Mouse (Mus musculus): ENCODE measurements around the gene Ttll5. TPM values are rescaled to one million over a fixed set of nuclear protein-coding genes. Genes with fewer than 3 reads are reported as not detected.

Gene Ttll5
- polyA plus RNA-seq, 1 experiment: 230 TPM

- TF ChIP-seq CTCF (IDR thresholded peaks at IDR 0.05; ENCODE audit: control insufficient read depth, insufficient read depth, insufficient replicate concordance, low read depth, low read length): no peak
- TF ChIP-seq POLR2A (IDR thresholded peaks at IDR 0.05; ENCODE audit: control insufficient read depth, low read depth, low read length): no peak
- Histone ChIP-seq H3K4me3 (ENCODE audit: control insufficient read depth, low read depth, low read length) (no peak overlapping the region), H3K27me3 (ENCODE audit: control insufficient read depth, insufficient read depth, low read length) (no peaks in the 10 kb centered on the region), H3K27ac (ENCODE audit: control insufficient read depth, insufficient read depth, low read depth, low read length) (no peak overlapping the region), H3K36me3 (ENCODE audit: control insufficient read depth, insufficient read depth, low read length) (peaks cover 5% of the 10 kb centered on the region), H3K4me1 (ENCODE audit: control insufficient read depth, insufficient read depth, low read length) (no peaks in the 10 kb centered on the region)
Measured at GRCm38 (mm10) chr12:85954167-85954566, 129.7 kb downstream of the Ttll5 start.

DNA sequence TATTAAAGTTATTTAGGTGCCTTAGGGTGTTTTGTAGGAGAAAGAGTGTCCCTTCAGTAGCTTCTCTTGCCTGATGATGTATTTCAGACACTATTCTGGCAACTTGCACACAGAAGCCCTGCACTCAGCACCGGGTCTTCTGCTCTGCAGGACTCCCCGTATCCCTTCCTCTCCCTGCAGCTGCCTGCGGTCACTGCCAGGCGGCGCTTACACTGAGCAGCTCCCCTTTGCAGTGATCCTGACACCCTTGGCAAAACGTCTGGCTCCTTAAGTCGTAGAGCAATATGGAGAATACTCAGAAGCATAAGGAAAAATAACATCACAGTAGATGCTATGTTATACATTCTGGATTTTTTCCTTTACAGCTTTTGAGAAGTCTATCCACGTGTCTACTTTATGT lies 130.6 kb downstream of the Ttll5 start:
- Histone ChIP-seq H3K27me3 (ENCODE audit: control insufficient read depth, insufficient read depth, low read length) (no peaks in the 10 kb centered on the region), H3K4me3 (ENCODE audit: control insufficient read depth, low read depth, low read length) (no peak overlapping the region), H3K36me3 (ENCODE audit: control insufficient read depth, insufficient read depth, low read length) (peaks cover 5% of the 10 kb centered on the region), H3K4me1 (ENCODE audit: control insufficient read depth, insufficient read depth, low read length) (no peaks in the 10 kb centered on the region), H3K27ac (ENCODE audit: control insufficient read depth, insufficient read depth, low read depth, low read length) (no peak overlapping the region)
- TF ChIP-seq CTCF (IDR thresholded peaks at IDR 0.05; ENCODE audit: control insufficient read depth, insufficient read depth, insufficient replicate concordance, low read depth, low read length) (no peak), POLR2A (IDR thresholded peaks at IDR 0.05; ENCODE audit: control insufficient read depth, low read depth, low read length) (no peak)

DNA sequence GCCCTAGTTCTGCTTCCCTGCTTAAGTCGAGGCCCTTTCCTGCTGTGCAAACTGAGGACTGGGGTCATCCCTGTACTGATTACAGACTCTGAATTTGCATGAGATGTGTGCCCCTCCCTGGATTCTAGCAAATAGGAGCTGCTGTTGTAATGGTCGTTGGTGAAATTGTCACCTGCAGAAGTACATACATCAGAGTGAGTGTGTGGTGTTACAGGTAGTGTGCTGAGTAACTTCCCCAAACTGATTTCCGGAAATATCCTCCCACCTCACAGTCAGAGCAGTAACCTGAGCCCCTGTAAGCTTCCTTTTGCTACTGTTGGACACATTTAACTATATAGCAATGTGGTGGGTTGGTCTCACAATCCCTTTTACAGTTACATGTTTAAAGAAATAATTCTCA lies 131.2 kb downstream of the Ttll5 start:
- Histone ChIP-seq H3K4me3 (ENCODE audit: control insufficient read depth, low read depth, low read length) (no peak overlapping the region), H3K4me1 (ENCODE audit: control insufficient read depth, insufficient read depth, low read length) (no peaks in the 10 kb centered on the region), H3K27me3 (ENCODE audit: control insufficient read depth, insufficient read depth, low read length) (no peaks in the 10 kb centered on the region), H3K36me3 (ENCODE audit: control insufficient read depth, insufficient read depth, low read length) (peaks cover 6% of the 10 kb centered on the region), H3K27ac (ENCODE audit: control insufficient read depth, insufficient read depth, low read depth, low read length) (no peak overlapping the region)
- no peak for TF ChIP-seq CTCF (IDR thresholded peaks at IDR 0.05; ENCODE audit: control insufficient read depth, insufficient read depth, insufficient replicate concordance, low read depth, low read length)
- TF ChIP-seq POLR2A (IDR thresholded peaks at IDR 0.05; ENCODE audit: control insufficient read depth, low read depth, low read length): no peak

GRCm38 (mm10) chr12:85956251-85956650 lies 131.8 kb downstream of the Ttll5 start:
- no peak overlapping the region for H3K4me3 ChIP-seq (ENCODE audit: control insufficient read depth, low read depth, low read length)
- TF ChIP-seq CTCF (IDR thresholded peaks at IDR 0.05; ENCODE audit: control insufficient read depth, insufficient read depth, insufficient replicate concordance, low read depth, low read length) (no peak), POLR2A (IDR thresholded peaks at IDR 0.05; ENCODE audit: control insufficient read depth, low read depth, low read length) (no peak)
- no peak overlapping the region for H3K27ac ChIP-seq (ENCODE audit: control insufficient read depth, insufficient read depth, low read depth, low read length)
- H3K4me1 ChIP-seq (ENCODE audit: control insufficient read depth, insufficient read depth, low read length): no peaks in the 10 kb centered on the region
- H3K36me3 ChIP-seq (ENCODE audit: control insufficient read depth, insufficient read depth, low read length): peaks cover 6% of the 10 kb centered on the region
- H3K27me3 ChIP-seq (ENCODE audit: control insufficient read depth, insufficient read depth, low read length): no peaks in the 10 kb centered on the region

- no peak overlapping the region for H3K4me3 ChIP-seq (ENCODE audit: control insufficient read depth, low read depth, low read length)
- TF ChIP-seq POLR2A (IDR thresholded peaks at IDR 0.05; ENCODE audit: control insufficient read depth, low read depth, low read length) (no peak), CTCF (IDR thresholded peaks at IDR 0.05; ENCODE audit: control insufficient read depth, insufficient read depth, insufficient replicate concordance, low read depth, low read length) (no peak)
- peaks cover 6% of the 10 kb centered on the region for H3K36me3 ChIP-seq (ENCODE audit: control insufficient read depth, insufficient read depth, low read length)
- no peaks in the 10 kb centered on the region for H3K27me3 ChIP-seq (ENCODE audit: control insufficient read depth, insufficient read depth, low read length)
- no peaks in the 10 kb centered on the region for H3K4me1 ChIP-seq (ENCODE audit: control insufficient read depth, insufficient read depth, low read length)
- no peak overlapping the region for H3K27ac ChIP-seq (ENCODE audit: control insufficient read depth, insufficient read depth, low read depth, low read length)
Measured at GRCm38 (mm10) chr12:85958460-85958859, 134.0 kb downstream of the Ttll5 start.

GRCm38 (mm10) chr12:85959822-85960501 lies 135.5 kb downstream of the Ttll5 start:
- no peak for TF ChIP-seq CTCF (IDR thresholded peaks at IDR 0.05; ENCODE audit: control insufficient read depth, insufficient read depth, insufficient replicate concordance, low read depth, low read length)
- no peak for TF ChIP-seq POLR2A (IDR thresholded peaks at IDR 0.05; ENCODE audit: control insufficient read depth, low read depth, low read length)
- Histone ChIP-seq H3K4me1 (ENCODE audit: control insufficient read depth, insufficient read depth, low read length) (no peaks in the 10 kb centered on the region), H3K27ac (ENCODE audit: control insufficient read depth, insufficient read depth, low read depth, low read length) (no peak overlapping the region), H3K36me3 (ENCODE audit: control insufficient read depth, insufficient read depth, low read length) (peaks cover 6% of the 10 kb centered on the region), H3K27me3 (ENCODE audit: control insufficient read depth, insufficient read depth, low read length) (no peaks in the 10 kb centered on the region), H3K4me3 (ENCODE audit: control insufficient read depth, low read depth, low read length) (no peak overlapping the region)

- no peak overlapping the region for H3K27ac ChIP-seq (ENCODE audit: control insufficient read depth, insufficient read depth, low read depth, low read length)
- TF ChIP-seq POLR2A (IDR thresholded peaks at IDR 0.05; ENCODE audit: control insufficient read depth, low read depth, low read length) (no peak), CTCF (IDR thresholded peaks at IDR 0.05; ENCODE audit: control insufficient read depth, insufficient read depth, insufficient replicate concordance, low read depth, low read length) (no peak)
- H3K36me3 ChIP-seq (ENCODE audit: control insufficient read depth, insufficient read depth, low read length): peaks cover 5% of the 10 kb centered on the region
- H3K4me3 ChIP-seq (ENCODE audit: control insufficient read depth, low read depth, low read length): no peak overlapping the region
- H3K27me3 ChIP-seq (ENCODE audit: control insufficient read depth, insufficient read depth, low read length): no peaks in the 10 kb centered on the region
- no peaks in the 10 kb centered on the region for H3K4me1 ChIP-seq (ENCODE audit: control insufficient read depth, insufficient read depth, low read length)
Measured at GRCm38 (mm10) chr12:85960699-85961098, 136.2 kb downstream of the Ttll5 start.
